Mouse (Mus musculus) Patski (cell line): ENCODE data around the gene Parp8. TPM values are rescaled to one million over a fixed set of nuclear protein-coding genes. Genes with fewer than 3 reads are reported as not detected.

ENCODE experiments used
- ATAC-seq: fragments of 100-300 bp; one replicate; pipeline ENCODE4 v1.8.0; 2021
- CTCF ChIA-PET: fragments of 350-600 bp; sonication (Branson Sonifier 250); formaldehyde crosslinking; loops from one replicate; lab custom pipeline; 2022; ENCODE audit warnings: inconsistent platforms; lab: Charles Lee
- POLR2A ChIA-PET: fragments of 350-600 bp; sonication (Branson Sonifier 250); formaldehyde crosslinking; loops from one replicate; lab custom pipeline; 2022; ENCODE audit warnings: antibody characterized with exemption, inconsistent platforms; lab: Charles Lee
- DNase-seq: peaks from one replicate; pipeline ENCODE4 v3.0.0-alpha.2; 2011; ENCODE audit warnings: low read depth, low spot score
- H3K27me3 ChIP-seq: fragments of 371-371 bp; one replicate; pipeline ENCODE4 v1.5.1; 2021
- CTCF ChIP-seq: fragments of 100-300 bp; IDR thresholded peaks from one replicate; pipeline ENCODE4 v1.5.1; 2021
- in situ Hi-C: fragments of 300-500 bp; cut with MboI; formaldehyde crosslinking; loops from 3 replicates; pipeline ENCODE4 v1.11.1; 2018; ENCODE audit warnings: low pct_unique_long_range_greater_than_20kb, mixed read lengths
- polyA plus RNA-seq: library from polyadenylated mRNA; unstranded; gene quantifications from one replicate; pipeline ENCODE4 v1.2.3, GENCODE M21; 2021

The Parp8 gene
- polyA plus RNA-seq, 1 experiment from 2014 or later: 42.8 TPM

DNA sequence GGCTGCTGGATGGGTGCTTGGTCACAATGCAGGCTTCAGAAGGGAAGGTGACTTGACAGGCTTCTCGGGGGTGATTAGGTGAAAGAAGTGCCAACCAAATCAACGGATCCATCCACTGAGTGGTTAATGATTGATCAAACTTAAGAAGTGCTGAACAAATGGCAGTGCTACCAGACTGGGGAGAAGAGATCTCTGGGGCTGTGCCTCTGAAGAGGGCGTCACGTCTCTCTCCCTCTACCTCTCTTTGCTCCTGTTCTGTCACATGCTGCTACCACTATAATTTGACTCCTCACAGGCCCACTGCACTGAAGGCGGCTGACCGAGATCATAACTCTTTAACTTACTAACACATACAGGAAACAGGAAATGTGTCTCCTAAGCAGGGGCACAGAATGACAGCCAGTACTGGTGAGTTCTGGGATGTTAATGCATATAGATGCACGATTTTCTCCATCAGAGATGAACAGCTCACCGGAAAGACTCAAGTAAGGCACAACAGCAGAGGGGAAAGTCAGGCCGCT lies 140.9 kb downstream of the Parp8 start:
- in situ Hi-C loops: no loop called here
- ChIA-PET CTCF (no interaction called here), POLR2A (no interaction called here)
- no peak for TF ChIP-seq CTCF
- H3K27me3 ChIP-seq: no peaks in the 10 kb centered on the region
- no peak for DNase-seq
- no peak for ATAC-seq

DNA sequence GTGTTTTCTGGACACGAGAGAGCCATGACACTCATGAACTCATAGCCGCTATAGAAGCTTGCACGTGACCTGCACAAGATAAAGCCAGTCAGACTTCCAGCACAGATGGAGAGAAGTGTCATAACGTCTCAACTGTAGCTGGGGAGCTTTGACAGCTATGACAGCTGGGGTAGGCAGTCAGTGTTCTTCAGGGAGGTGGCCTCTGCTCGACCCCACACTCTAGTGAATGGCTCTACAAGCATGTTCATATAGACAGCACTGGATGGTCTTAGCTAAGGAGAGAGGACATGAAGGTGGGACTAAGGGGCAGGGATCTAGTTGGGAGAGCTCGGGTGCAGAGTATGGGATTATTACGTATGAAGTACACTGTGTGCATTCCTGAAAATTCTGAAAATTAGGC lies 143.1 kb downstream of the Parp8 start:
- DNase-seq: no peak
- no peak for TF ChIP-seq CTCF
- CTCF ChIA-PET: no interaction called here
- H3K27me3 ChIP-seq: no peaks in the 10 kb centered on the region
- ATAC-seq: no peak
- POLR2A ChIA-PET: no interaction called here
- in situ Hi-C loops: no loop called here

DNA sequence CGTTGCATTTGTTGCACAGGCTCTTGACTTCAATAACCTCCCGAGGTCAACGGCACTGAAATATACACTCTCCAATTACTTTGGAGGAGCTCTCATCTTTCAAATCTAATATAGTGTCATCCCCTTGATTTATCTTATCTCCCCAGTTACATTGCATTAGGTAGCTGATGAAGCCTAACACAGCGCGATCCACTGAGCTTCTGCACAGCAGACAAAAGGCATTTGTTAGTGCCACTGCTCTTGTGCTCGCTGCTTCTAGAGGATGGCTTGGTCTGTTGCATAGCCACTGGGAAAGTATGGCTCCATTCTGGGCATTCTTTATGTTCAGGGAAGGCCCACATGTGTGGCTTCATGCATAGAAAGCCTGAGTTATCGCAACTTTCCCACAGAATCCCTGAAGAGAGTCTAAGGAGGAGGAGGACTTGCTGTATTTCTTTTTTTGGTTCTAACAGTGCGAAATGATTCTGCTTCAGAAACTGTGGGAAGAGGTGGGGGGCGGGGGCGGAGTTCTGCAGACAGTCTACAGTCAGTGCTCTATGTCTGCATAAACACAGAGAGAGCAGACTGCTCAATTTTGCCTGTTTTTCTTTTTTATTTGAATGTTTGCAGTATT lies 145.7 kb downstream of the Parp8 start:
- ATAC-seq (no peak), DNase-seq (no peak)
- no peaks in the 10 kb centered on the region for H3K27me3 ChIP-seq
- ChIA-PET POLR2A (no interaction called here), CTCF (interaction anchor here (1.3 to 1.5 kb wide), 3 partner anchors 10 to 144 kb away, joined by 3 read pairs; no protein-coding TSS in a partner anchor)
- in situ Hi-C loops: no loop called here
- no peak for TF ChIP-seq CTCF

DNA sequence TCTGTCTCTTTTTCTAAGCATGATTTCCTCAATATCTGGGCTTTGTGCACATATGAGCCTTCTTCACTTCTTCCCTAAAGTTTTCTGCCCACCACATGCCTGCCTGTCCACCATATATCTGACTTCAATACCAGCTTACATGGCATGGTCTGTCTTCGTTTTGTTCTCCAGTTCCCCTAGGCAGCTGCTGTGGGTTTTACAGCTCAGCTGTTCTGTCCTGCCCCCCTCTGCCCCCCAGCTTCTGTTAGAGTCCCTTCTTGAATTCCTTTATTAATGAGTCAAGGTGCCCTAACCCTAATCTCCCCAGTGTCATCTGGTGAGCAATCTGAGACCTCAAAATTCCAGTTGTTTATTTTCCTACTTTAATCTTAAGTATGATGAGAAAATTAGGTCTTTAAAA lies 155.1 kb downstream of the Parp8 start:
- no peak for TF ChIP-seq CTCF
- no peak for DNase-seq
- POLR2A ChIA-PET: no interaction called here
- CTCF ChIA-PET: interaction anchor here (1.1 to 1.2 kb wide), 2 partner anchors 9 kb away, joined by 3 to 4 read pairs; no protein-coding TSS in a partner anchor
- ATAC-seq: no peak
- no peaks in the 10 kb centered on the region for H3K27me3 ChIP-seq
- in situ Hi-C loops: no loop called here

DNA sequence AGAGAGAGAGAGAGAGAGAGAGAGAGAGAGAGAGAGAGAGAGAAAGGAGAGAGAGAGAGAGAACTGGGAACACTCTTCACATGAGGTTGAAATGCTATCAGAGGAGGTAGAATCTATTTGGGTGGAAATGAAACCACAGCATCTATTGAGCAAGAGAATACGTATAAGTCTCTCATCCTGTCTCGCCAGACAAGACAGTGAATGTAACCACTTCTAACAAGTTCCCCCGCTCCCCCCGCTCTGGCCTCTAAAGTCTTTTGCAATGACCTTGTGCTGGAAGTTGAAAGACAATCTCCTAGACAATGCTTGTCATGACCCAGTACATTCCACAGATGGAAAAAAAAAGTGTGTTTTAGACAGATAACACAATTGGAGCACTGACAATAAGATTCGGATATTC lies 181.4 kb downstream of the Parp8 start:
- H3K27me3 ChIP-seq: no peaks in the 10 kb centered on the region
- ChIA-PET CTCF (no interaction called here), POLR2A (no interaction called here)
- TF ChIP-seq CTCF: no peak
- DNase-seq: no peak
- in situ Hi-C loops: no loop called here
- no peak for ATAC-seq

DNA sequence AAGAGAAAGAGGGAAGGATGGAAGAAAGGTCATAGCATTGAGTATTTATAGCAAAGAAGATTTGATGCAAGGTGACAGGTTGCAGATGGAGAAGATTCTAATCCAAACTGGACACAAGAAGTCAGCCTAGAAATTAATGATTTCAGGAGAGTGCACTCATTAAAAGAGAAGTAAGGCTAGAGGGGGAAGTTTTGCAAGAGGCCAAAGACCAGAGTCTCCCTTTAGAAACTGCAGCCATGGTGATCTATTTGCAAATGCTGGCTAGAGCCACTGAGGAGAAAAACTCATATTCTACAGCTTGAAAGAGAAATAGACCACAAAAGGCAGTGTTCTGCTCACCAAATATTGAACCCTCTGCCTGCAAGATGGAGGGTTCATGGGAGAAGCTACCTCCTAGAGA lies 194.4 kb downstream of the Parp8 start:
- CTCF ChIA-PET: no interaction called here
- POLR2A ChIA-PET: no interaction called here
- in situ Hi-C loops: no loop called here
- ATAC-seq: no peak
- no peak for TF ChIP-seq CTCF
- no peak for DNase-seq
- H3K27me3 ChIP-seq: no peaks in the 10 kb centered on the region

DNA sequence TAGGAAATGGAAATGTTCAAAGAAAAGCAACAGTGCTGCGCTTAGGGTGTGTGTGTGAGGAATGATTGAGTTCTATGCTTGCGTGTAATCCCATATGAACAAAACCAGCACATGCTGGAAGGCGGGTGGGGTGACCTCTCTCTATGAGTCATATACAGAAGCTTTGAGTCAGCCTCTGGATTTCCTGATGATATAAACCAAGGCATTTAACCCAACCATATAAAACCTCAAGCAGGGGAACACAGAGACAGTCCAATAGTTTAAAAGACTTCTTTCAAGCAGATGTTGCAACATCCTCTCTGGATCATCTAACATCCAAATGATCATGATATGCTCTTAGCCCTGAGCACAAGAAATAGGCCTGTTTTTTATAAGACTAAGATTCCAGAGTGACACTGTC lies 196.3 kb downstream of the Parp8 start:
- ChIA-PET POLR2A (no interaction called here), CTCF (no interaction called here)
- peak; percentile 94 for ATAC-seq
- DNase-seq: peak; percentile 34
- TF ChIP-seq CTCF: no peak
- in situ Hi-C loops: no loop called here
- H3K27me3 ChIP-seq: no peaks in the 10 kb centered on the region

DNA sequence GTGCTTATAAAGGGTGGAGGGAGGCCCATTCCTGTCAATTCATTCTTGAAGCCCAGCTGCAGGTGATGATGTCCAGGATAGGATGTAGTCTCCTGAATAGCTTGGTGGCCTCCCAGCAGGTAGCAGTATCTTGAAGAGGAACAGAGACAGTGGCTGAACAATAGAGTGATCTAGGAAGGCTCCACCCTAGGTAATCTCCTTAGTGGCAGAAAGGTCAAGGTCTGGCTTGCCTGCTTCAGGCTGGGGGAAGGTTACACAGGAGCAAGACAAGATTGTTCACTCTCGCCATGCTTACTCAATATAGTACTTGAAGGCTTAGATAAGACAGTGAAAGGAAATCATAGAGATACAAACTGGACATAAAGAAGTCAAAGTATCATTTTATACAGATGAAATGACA lies 213.9 kb downstream of the Parp8 start:
- in situ Hi-C loops: no loop called here
- POLR2A ChIA-PET: no interaction called here
- no peak for ATAC-seq
- CTCF ChIA-PET: no interaction called here
- DNase-seq: no peak
- TF ChIP-seq CTCF: no peak
- H3K27me3 ChIP-seq: peaks cover 7% of the 10 kb centered on the region

Other genes with a start within 250 kb of the Parp8 start
- gene Emb, start 183.0 kb upstream of the Parp8 start, polyA plus RNA-seq: 5.1 TPM
- not detected for gene Gm17509, start 195.5 kb upstream of the Parp8 start, polyA plus RNA-seq